Mouse (Mus musculus): ENCODE measurements around the gene Mon2. TPM values are rescaled to one million over a fixed set of nuclear protein-coding genes. Genes with fewer than 3 reads are reported as not detected.

Mon2 gene
- polyA plus RNA-seq, 1 experiment, result 34.3 TPM

DNA sequence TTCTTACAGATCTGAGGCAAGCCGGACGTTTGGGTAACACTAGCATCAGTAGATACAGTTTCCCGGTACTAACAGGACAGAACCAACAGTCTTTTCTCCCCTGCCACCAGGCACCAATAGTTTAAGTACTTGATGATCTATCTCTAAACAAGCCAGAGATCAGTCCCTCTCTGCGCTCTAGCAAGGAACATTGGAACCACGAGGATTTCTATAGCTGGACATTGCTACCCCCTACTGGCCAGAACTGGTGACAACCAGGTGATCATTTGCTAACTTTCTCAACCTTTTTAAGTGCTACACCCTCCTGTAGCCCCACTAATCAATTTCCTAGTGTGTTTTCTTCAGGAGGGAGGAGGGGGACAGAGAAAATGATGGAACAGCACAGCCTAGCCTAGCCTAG is 15.4 kb upstream of the Mon2 start:
- H3K4me3 ChIP-seq (ENCODE audit: extremely low read depth, insufficient read depth, insufficient read length), result no peak overlapping the region
- no peaks in the 10 kb centered on the region for H3K4me1 ChIP-seq (ENCODE audit: control insufficient read depth, insufficient read depth, insufficient read length)
- peak; percentile 30 to 35 for DNase-seq (ENCODE audit: low read depth in 1 of 2, low spot score in 2 of 2)
- TF ChIP-seq POLR2A (IDR thresholded peaks at IDR 0.05; ENCODE audit: low read depth, low read length), result no peak
- TF ChIP-seq CTCF (IDR thresholded peaks at IDR 0.05; ENCODE audit: extremely low read depth, insufficient read depth, insufficient read length, insufficient replicate concordance), result peak; percentile 42; the same call in 1 of the 2 replicates
- H3K36me3 ChIP-seq (ENCODE audit: control insufficient read depth, insufficient read depth, low read length), result no peaks in the 10 kb centered on the region
- H3K27ac ChIP-seq (ENCODE audit: insufficient read depth, low read length), result no peak overlapping the region
- 40% methylated on average over 5 of the region's 5 CpGs for WGBS
- H3K27me3 ChIP-seq (ENCODE audit: control insufficient read depth, insufficient read depth, low read length), result no peaks in the 10 kb centered on the region

DNA sequence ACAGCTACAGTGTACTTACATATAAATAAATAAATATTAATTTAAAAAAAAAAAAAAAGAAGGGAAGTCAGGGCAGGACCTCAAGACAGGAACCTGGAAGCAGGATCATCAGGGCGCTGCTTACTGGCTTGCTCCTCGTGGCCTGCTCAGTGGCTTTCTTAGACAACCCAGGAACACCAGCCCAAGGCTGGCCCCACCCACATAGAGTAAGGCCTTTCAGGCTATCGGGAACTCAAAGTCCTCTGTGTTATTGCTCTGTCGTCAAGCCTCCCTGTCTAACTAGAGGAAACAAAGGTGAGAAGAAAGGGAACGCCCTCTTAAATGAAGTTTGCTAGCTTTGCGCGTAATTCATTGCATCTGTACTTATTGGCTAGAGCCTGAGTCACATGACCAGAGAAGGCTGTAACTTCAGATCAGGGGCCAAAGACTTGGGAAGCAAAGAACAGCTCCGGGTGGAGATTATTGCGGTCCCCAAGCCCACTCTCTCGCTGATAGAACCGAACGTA is 13.2 kb upstream of the Mon2 start:
- TF ChIP-seq CTCF (IDR thresholded peaks at IDR 0.05; ENCODE audit: extremely low read depth, insufficient read depth, insufficient read length, insufficient replicate concordance) (no peak), POLR2A (IDR thresholded peaks at IDR 0.05; ENCODE audit: low read depth, low read length) (no peak)
- no peak overlapping the region for H3K27ac ChIP-seq (ENCODE audit: insufficient read depth, low read length)
- H3K4me3 ChIP-seq (ENCODE audit: extremely low read depth, insufficient read depth, insufficient read length), result no peak overlapping the region
- DNase-seq (ENCODE audit: low read depth in 1 of 2, low spot score in 2 of 2), result no peak
- WGBS, result 91% methylated on average over 12 of the region's 12 CpGs
- H3K4me1 ChIP-seq (ENCODE audit: control insufficient read depth, insufficient read depth, insufficient read length), result no peaks in the 10 kb centered on the region
- no peaks in the 10 kb centered on the region for H3K27me3 ChIP-seq (ENCODE audit: control insufficient read depth, insufficient read depth, low read length)
- no peaks in the 10 kb centered on the region for H3K36me3 ChIP-seq (ENCODE audit: control insufficient read depth, insufficient read depth, low read length)

GRCm38 (mm10) chr10:123086847-123087246 is 10.5 kb upstream of the Mon2 start:
- Histone ChIP-seq H3K4me1 (ENCODE audit: control insufficient read depth, insufficient read depth, insufficient read length) (no peaks in the 10 kb centered on the region), H3K4me3 (ENCODE audit: extremely low read depth, insufficient read depth, insufficient read length) (no peak overlapping the region), H3K36me3 (ENCODE audit: control insufficient read depth, insufficient read depth, low read length) (no peaks in the 10 kb centered on the region), H3K27ac (ENCODE audit: insufficient read depth, low read length) (no peak overlapping the region), H3K27me3 (ENCODE audit: control insufficient read depth, insufficient read depth, low read length) (no peaks in the 10 kb centered on the region)
- no peak for TF ChIP-seq POLR2A (IDR thresholded peaks at IDR 0.05; ENCODE audit: low read depth, low read length)
- TF ChIP-seq CTCF (IDR thresholded peaks at IDR 0.05; ENCODE audit: extremely low read depth, insufficient read depth, insufficient read length, insufficient replicate concordance), result no peak
- no peak for DNase-seq (ENCODE audit: low read depth in 1 of 2, low spot score in 2 of 2)
- 90% methylated on average over 2 of the region's 2 CpGs for WGBS

- 18% methylated on average over 10 of the region's 10 CpGs for WGBS
- Histone ChIP-seq H3K4me1 (ENCODE audit: control insufficient read depth, insufficient read depth, insufficient read length) (no peaks in the 10 kb centered on the region), H3K27me3 (ENCODE audit: control insufficient read depth, insufficient read depth, low read length) (no peaks in the 10 kb centered on the region), H3K36me3 (ENCODE audit: control insufficient read depth, insufficient read depth, low read length) (no peaks in the 10 kb centered on the region), H3K27ac (ENCODE audit: insufficient read depth, low read length) (no peak overlapping the region), H3K4me3 (ENCODE audit: extremely low read depth, insufficient read depth, insufficient read length) (no peak overlapping the region)
- TF ChIP-seq CTCF (IDR thresholded peaks at IDR 0.05; ENCODE audit: extremely low read depth, insufficient read depth, insufficient read length, insufficient replicate concordance) (no peak), POLR2A (IDR thresholded peaks at IDR 0.05; ENCODE audit: low read depth, low read length) (no peak)
- DNase-seq (ENCODE audit: low read depth in 1 of 2, low spot score in 2 of 2), result no peak
Observed at GRCm38 (mm10) chr10:123084900-123085641, 8.8 kb upstream of the Mon2 start.

DNA sequence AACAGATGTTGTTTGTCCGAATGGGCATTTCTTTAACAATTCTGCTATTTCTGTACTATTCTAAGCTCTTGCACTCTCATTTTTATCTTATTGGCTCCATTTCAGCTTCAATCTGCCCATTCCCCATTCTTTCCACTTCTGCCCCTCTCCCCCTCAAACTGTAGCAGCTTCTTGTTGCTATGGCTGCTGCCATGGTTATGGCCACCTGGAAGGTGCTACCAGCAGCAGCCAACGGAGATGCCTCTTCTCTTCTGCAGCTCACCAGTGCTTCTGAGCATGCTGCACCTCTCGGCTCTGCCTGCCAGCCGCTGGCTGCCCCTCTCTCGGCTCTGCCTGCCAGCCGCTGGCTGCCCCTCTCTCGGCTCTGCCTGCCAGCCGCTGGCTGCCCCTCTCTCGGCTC is 8.0 kb upstream of the Mon2 start:
- no peaks in the 10 kb centered on the region for H3K4me1 ChIP-seq (ENCODE audit: control insufficient read depth, insufficient read depth, insufficient read length)
- H3K36me3 ChIP-seq (ENCODE audit: control insufficient read depth, insufficient read depth, low read length), result no peaks in the 10 kb centered on the region
- H3K27me3 ChIP-seq (ENCODE audit: control insufficient read depth, insufficient read depth, low read length), result no peaks in the 10 kb centered on the region
- TF ChIP-seq CTCF (IDR thresholded peaks at IDR 0.05; ENCODE audit: extremely low read depth, insufficient read depth, insufficient read length, insufficient replicate concordance), result no peak
- TF ChIP-seq POLR2A (IDR thresholded peaks at IDR 0.05; ENCODE audit: low read depth, low read length), result no peak
- H3K27ac ChIP-seq (ENCODE audit: insufficient read depth, low read length), result no peak overlapping the region
- H3K4me3 ChIP-seq (ENCODE audit: extremely low read depth, insufficient read depth, insufficient read length), result no peak overlapping the region
- DNase-seq (ENCODE audit: low read depth in 1 of 2, low spot score in 2 of 2), result no peak
- WGBS, result 89% methylated on average over 9 of the region's 9 CpGs

DNA sequence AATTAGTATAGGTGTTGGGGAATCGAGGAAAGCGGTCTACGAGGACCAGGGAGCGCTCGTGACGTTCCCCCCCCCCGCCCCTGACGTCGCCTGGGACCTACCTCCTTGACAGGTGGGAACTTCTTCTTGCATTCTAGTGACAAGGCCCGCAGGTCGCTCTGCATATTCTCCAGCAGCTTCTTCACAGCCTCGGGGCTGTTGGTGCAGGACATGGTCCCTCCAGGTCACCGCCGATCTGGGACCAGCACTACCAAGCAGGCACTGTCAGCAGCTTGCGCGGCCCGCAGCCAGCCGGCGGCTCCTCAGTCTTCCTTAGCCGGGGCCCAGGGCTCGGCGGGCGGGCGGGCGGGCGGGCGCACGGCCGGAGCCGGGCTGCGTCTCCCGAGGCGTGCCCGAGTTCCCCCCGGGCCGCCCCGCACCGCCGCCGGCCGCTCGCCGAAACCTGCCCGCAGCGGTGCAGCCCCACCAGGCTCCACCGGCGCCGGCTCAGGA is 508 bp downstream of the Mon2 start:
- DNase-seq (ENCODE audit: low read depth in 1 of 2, low spot score in 2 of 2), result no peak
- Histone ChIP-seq H3K4me1 (ENCODE audit: control insufficient read depth, insufficient read depth, insufficient read length) (peaks cover 2% of the 10 kb centered on the region; the same call in 1 of the 2 replicates), H3K27ac (ENCODE audit: insufficient read depth, low read length) (peak overlapping the region; percentile 68; the same call in 1 of the 2 replicates), H3K36me3 (ENCODE audit: control insufficient read depth, insufficient read depth, low read length) (no peaks in the 10 kb centered on the region), H3K27me3 (ENCODE audit: control insufficient read depth, insufficient read depth, low read length) (no peaks in the 10 kb centered on the region), H3K4me3 (ENCODE audit: extremely low read depth, insufficient read depth, insufficient read length) (peak overlapping the region; percentile 72)
- under 1% methylated on average over 48 of the region's 48 CpGs for WGBS
- no peak for TF ChIP-seq POLR2A (IDR thresholded peaks at IDR 0.05; ENCODE audit: low read depth, low read length)

- no peak for DNase-seq (ENCODE audit: low read depth in 1 of 2, low spot score in 2 of 2)
- WGBS, result 89% methylated on average over 2 of the region's 2 CpGs
- Histone ChIP-seq H3K4me3 (ENCODE audit: extremely low read depth, insufficient read depth, insufficient read length) (no peak overlapping the region), H3K4me1 (ENCODE audit: control insufficient read depth, insufficient read depth, insufficient read length) (peaks cover 1% of the 10 kb centered on the region; the same call in 1 of the 2 replicates), H3K27ac (ENCODE audit: insufficient read depth, low read length) (no peak overlapping the region), H3K27me3 (ENCODE audit: control insufficient read depth, insufficient read depth, low read length) (no peaks in the 10 kb centered on the region), H3K36me3 (ENCODE audit: control insufficient read depth, insufficient read depth, low read length) (no peaks in the 10 kb centered on the region)
- no peak for TF ChIP-seq POLR2A (IDR thresholded peaks at IDR 0.05; ENCODE audit: low read depth, low read length)
- no peak for TF ChIP-seq CTCF (IDR thresholded peaks at IDR 0.05; ENCODE audit: extremely low read depth, insufficient read depth, insufficient read length, insufficient replicate concordance)
Observed at GRCm38 (mm10) chr10:123071997-123072396, 4.3 kb downstream of the Mon2 start.
